Mouse (Mus musculus): ENCODE measurements at regions not wholly inside any gene's neighbourhood (a gene's known extent, or its start where the extent isn't known, plus 50 kb on each side); places are given as distances from the start of the nearest gene placed in this dataset.

GRCm38 (mm10) chrX:167098914-167099313 lies 110.2 kb downstream of the Tmsb4x start:
- no peak for DNase-seq (ENCODE audit: low read depth, low spot score)

GRCm38 (mm10) chrX:167091841-167092240 lies 117.3 kb downstream of the Tmsb4x start:
- DNase-seq (ENCODE audit: low read depth, low spot score), result peak; percentile 83

DNA sequence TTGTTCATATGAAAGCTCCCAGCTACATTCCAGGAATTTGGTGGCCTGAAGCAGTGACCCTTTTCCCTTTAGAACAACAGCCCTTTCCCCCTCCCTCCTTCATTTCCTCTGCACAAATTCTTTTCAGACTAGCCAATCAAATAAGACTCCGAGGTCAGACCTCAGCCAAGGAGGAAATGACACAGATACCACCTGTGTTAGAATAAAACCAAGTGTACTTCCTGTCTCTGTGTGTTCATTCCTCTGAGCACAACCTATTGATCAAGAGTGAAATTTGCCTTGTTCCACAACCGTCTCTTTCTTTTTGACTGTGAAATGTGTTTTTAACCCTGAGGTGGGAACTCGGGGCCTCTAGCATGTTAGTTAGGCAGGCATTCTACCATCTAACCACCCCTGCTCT lies 120.2 kb downstream of the Tmsb4x start:
- peak; percentile 74 for DNase-seq (ENCODE audit: low read depth, low spot score)

DNA sequence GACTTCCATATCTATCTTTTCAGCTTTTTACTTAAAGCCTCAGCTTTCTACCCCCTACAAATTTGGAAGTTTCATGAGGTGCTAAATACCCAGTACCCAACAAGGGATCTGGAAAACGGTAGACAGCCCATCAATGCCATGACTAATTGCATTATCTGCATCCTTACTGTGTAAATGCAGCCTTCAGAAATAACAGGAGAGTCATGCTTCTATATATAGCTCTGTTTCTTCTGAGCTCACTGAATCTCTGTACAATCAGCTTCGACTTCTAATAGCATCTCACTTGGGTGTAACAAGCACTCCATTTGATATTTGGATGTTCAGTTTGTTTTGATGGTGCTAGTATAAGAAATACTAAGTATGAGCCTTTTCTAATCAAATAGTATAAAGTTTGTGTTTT lies 120.7 kb downstream of the Tmsb4x start:
- no peak for DNase-seq (ENCODE audit: low read depth, low spot score)

- DNase-seq (ENCODE audit: low read depth, low spot score), result no peak
Measured at GRCm38 (mm10) chrX:167080821-167081220, 128.3 kb downstream of the Tmsb4x start.

DNA sequence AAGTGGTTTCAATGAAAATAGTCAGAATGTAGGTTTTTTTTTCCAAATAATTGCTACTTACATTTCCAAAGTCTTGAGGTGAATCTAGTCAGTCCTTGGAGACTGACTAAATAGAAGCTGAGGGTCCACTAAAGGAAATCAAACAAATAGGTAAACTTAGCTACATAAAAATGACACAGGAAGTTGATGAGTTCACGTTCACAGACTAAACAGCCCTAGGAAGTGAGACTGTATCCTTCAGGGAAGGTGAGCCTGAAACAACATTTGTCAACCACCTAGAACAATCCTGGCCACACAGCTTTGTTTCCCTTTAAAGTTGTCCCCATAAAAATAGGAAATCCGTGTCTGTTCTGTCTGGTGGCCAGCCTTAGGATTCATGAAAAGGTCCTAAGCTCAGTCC lies 140.0 kb downstream of the Tmsb4x start:
- DNase-seq (ENCODE audit: low read depth, low spot score), result peak; percentile 2

DNA sequence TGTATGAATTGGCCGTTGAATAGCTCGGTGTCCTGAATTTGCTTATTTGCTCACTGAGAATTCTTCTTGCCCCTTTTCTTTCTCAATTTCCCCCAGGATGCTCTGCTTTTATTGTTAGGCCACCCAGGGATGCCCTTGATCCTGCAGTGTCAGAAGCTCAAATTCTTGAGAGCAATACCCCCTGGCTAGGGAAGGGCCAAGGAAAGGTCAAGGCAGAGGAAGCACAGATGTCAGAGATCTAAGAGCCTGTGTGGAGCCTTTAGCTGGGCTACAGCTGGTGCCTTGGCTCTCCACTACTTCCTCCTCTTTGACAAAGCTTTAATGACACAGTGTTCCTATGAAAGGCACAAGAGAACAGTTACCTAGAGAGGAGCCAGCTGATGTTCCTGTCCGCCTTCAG lies 141.2 kb downstream of the Tmsb4x start:
- no peak for DNase-seq (ENCODE audit: low read depth, low spot score)

GRCm38 (mm10) chrX:167063881-167064280 lies 145.2 kb downstream of the Tmsb4x start:
- DNase-seq (ENCODE audit: low read depth, low spot score), result peak; percentile 60

DNA sequence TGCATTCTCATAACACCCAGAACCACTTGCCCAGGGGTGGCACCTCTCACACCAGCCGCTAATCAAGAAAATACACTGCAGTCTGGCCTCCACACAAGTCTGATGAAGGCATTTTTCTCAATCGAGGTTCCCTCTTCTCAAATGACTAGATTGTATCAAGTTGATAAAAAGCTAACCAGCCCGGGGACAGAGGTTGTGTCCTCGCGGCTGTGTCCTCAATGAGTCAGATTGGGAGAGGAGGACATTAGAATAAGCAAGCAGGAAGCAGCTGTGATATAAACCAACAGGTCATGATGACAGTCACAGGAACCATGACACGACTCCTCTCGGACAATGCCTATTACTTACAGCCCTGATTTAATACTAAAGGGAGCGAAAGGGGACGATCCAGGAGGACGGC lies 156.7 kb downstream of the Tmsb4x start:
- no peak for DNase-seq (ENCODE audit: low read depth, low spot score)

- DNase-seq (ENCODE audit: low read depth, low spot score), result peak; percentile 34
Measured at GRCm38 (mm10) chrX:167050066-167050465, 159.0 kb downstream of the Tmsb4x start.

GRCm38 (mm10) chrX:167049191-167049968 lies 159.7 kb downstream of the Tmsb4x start:
- DNase-seq (ENCODE audit: low read depth, low spot score), result peak; percentile 26

DNA sequence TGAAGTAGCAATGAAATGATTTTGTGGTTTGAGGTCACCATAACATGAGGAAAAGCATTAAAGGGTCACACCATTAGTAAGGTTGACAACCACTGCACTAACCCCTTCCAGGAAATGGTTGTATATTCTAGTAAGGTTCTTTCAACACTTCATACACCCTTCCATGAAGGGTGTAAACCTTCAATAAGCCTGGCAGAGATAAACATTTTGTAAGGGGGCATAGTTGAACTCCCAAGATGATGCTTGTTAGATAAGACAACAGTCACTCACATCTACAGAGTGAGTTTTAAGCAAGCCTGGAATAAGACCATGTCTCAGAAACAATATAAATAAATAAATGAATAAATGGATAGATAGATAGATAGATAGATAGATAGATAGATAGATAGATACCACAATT lies 171.1 kb downstream of the Tmsb4x start:
- DNase-seq (ENCODE audit: low read depth, low spot score), result peak; percentile 8

- DNase-seq (ENCODE audit: low read depth, low spot score), result peak; percentile 67
Measured at GRCm38 (mm10) chrX:167036355-167036754, 172.8 kb downstream of the Tmsb4x start.

DNA sequence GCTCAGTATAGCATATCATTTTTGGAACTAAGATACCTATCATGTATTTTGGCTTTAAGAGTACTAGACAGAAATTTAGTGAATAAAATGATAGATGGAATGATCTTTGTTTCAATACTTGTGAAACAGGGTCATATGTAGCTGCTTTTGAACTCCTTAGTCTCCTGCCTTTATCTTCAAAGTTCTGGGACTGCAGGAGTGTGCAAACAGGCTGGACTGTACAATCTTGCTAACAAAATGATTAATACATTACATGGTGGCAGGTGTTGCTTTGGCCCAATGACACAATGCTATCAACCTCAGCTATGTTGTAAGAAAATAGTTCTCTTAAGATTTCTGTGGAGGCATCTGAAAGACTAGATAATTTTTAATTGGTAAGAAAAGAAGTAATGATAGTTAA lies 173.5 kb downstream of the Tmsb4x start:
- DNase-seq (ENCODE audit: low read depth, low spot score), result no peak

- DNase-seq (ENCODE audit: low read depth, low spot score), result no peak
Measured at GRCm38 (mm10) chrX:167033091-167033490, 176.0 kb downstream of the Tmsb4x start.

- peak; percentile 6 for DNase-seq (ENCODE audit: low read depth, low spot score)
Measured at GRCm38 (mm10) chrX:167032586-167032985, 176.5 kb downstream of the Tmsb4x start.

DNA sequence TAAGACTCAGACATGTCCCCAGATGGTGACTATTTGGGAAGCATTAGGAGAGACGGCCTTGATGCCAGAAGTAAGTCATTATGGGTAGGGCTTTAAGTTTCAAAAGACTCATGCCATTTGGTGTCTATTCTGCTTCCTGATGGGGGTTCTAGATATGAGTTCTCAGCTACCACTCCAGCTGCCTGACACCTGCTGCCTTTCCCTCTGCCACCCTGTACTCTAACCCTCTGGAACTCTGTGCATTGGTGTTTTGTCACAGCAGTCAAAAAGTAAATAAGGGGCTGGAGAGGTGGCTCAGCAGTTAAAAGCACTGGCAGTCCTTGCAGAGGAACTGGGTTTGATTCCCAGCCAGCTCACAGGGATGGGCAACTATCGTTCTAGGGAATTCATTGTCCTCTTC lies 177.6 kb downstream of the Tmsb4x start:
- DNase-seq (ENCODE audit: low read depth, low spot score), result no peak

DNA sequence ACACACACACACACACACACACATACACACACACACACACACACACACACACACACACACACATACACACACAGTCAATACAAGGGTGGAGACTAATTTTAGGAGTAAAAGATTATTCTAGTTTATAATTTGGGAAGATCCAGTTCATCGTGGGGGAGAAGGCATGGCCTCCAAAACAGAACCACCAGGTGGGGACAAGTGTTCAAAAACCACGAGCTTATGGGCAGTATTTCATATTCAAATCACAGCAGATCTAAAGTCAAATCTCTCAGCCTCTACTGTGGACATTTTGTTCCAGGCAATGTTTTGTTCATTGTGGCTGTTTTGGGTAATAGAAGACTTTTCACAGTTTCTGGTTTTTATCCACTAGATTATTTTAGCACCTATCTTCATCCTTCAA lies 193.5 kb downstream of the Tmsb4x start:
- DNase-seq (ENCODE audit: low read depth, low spot score), result no peak

DNA sequence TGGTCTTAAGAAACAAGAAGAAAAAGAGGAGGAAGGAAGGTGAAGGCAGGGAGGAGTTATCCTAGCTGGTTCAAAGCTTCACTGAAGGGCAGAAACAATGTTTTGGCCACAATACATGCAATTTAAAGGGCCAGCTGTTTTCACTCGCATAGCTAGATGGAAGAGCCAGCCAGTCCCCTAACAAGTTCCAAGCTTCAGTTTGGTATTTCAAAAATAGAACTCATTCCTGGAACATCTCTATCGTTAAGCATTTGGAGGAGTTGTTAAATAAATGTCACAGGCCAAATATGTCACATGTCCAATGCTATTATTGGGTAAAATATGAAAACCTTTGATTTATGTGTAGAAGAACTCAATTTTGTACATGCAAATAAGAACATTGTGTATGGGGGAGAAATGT lies 194.8 kb downstream of the Tmsb4x start:
- DNase-seq (ENCODE audit: low read depth, low spot score), result no peak

DNA sequence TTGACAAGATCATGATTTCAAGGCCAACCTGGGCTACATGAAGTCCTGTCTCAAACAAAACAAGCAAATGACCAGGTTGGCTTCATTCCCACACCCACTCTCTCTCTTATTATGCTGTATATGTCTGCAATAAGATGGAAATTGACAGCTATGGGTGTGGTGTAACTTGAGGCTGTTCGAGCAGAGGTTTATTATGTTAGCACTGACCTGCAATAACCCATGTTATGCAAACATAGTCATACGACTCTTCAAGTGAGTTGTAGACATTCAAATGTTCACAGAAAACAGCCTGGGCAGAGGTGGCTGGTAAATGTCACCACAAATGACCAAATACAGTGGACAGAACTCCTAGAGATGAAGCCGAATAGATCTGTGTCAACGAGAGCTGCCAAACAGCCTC lies 196.2 kb downstream of the Tmsb4x start:
- DNase-seq (ENCODE audit: low read depth, low spot score), result no peak

GRCm38 (mm10) chrX:167011977-167012542 lies 197.1 kb downstream of the Tmsb4x start:
- DNase-seq (ENCODE audit: low read depth, low spot score), result no peak

- DNase-seq (ENCODE audit: low read depth, low spot score), result no peak
Measured at GRCm38 (mm10) chrX:166995855-166996254, 213.3 kb downstream of the Tmsb4x start.

GRCm38 (mm10) chrX:166981003-166981402 lies 228.1 kb downstream of the Tmsb4x start:
- DNase-seq (ENCODE audit: low read depth, low spot score), result no peak

Data from CD4-positive helper T cell, adult 2 months (primary cell).